Mouse (Mus musculus) bone marrow macrophage, adult 2 months (primary cell): Measurements from ENCODE around the gene Olfr94.

Source experiments
- CTCF ChIP-seq: IDR thresholded peaks from 2 replicates; pipeline ENCODE4 v1.5.1; 2012; ENCODE audit warnings: low read depth, mild to moderate bottlenecking, low read length, moderate library complexity
- POLR2A ChIP-seq: IDR thresholded peaks from 2 replicates; pipeline ENCODE4 v1.6.1; 2012; ENCODE audit warnings: mild to moderate bottlenecking, low read depth, low read length, borderline replicate concordance

DNA sequence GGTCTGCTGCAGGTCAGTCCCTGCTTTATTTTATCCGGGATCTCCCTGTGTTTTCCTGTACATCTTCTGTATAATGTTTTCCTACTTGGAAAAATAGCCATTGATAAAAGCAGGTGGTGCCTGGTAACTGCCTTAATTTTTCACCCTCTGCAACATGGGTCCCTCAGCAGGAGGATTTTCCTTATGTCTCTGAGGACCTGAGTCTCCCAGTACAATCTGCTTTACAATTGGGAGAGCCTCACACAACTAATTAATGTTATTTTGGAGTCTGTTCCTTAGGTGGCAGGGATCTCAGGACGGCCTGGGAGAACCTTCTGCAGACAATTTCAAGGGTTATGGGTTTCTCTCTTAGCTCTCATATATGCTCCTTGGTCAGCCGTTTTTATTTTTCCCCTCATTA, 12.2 kb upstream of the Olfr94 start, which contains the start of gene Olfr95:
- TF ChIP-seq POLR2A: no peak
- TF ChIP-seq CTCF: no peak
